Mouse (Mus musculus) small intestine, adult 2 months (tissue): ENCODE measurements at regions not wholly inside any gene's neighbourhood (a gene's known extent, or its start where the extent isn't known, plus 50 kb on each side); places are given as distances from the start of the nearest gene placed in this dataset.

ENCODE experiments used
- CTCF ChIP-seq: fragments of 200-500 bp; IDR thresholded peaks from 2 replicates; pipeline ENCODE4 v1.5.1; 2012; ENCODE audit warnings: low read depth, mild to moderate bottlenecking, control low read depth, inconsistent platforms, low read length, moderate library complexity, mixed read lengths; ENCODE audit not compliant: insufficient replicate concordance, insufficient read length; ENCODE audit errors: extremely low read depth
- POLR2A ChIP-seq: fragments of 200-500 bp; IDR thresholded peaks from 2 replicates; pipeline ENCODE4 v1.6.1; 2012; ENCODE audit warnings: low read depth, mild to moderate bottlenecking, control low read depth, inconsistent platforms, low read length, moderate library complexity

GRCm38 (mm10) chr1:89332676-89333075, 121.9 kb upstream of the Agap1 start:
- TF ChIP-seq CTCF (no peak), POLR2A (no peak)
